Mouse (Mus musculus): ENCODE data around the gene Ntsr1. TPM values are rescaled to one million over a fixed set of nuclear protein-coding genes. Genes with fewer than 3 reads are reported as not detected.

Ntsr1 gene
- 0.08 TPM in 1 of 2 replicates, not detected in the other for total RNA-seq (2021)
- long read RNA-seq, experiment 1, result 0 reads
- long read RNA-seq, experiment 2, result 0 reads

DNA sequence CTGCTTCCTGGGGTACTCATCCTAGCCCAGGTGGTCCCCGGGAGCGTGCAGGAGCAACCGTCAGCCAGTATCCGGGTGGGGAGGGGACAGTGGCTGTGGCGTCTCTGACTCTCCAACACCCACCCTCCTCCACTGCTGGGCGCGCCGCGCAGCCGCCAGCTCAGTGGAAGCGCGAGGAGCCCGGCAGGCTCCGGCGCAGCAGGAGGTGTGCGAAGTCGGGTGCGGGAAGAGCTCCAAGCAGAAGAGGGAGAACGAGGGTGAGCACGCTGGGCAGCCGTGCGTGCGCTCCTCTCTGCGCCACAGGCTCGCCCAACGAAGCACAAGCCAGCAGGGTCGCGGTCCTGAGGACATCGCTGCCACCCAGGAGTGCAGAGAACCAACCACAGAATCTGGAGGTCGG is at the start of gene Ntsr1:
Gene Ntsr1, plus strand, starts transcription at position 236 of the 400 bp plus-strand sequence.
- DNase-seq, result peak; percentile 21

DNA sequence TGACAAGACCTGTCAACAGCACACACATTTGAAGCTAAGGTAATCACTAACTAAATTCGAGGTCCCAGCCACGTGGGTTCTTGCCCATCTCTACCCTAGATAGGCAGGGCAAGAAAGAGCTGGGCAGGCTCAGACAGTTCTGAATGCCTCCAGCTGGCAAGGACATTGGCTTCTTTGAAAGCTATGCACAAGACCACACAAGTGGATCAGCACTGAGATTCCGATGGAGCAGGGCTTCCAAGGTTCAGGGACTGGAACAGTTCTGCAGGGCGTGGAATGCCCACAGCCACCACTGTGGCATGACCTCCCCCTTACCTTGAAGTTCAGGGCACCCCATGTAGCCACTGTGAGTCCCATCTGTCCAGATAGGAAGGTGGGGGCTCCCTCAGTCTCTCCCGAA is 49.2 kb upstream of the Ntsr1 start:
- DNase-seq, result no peak

DNA sequence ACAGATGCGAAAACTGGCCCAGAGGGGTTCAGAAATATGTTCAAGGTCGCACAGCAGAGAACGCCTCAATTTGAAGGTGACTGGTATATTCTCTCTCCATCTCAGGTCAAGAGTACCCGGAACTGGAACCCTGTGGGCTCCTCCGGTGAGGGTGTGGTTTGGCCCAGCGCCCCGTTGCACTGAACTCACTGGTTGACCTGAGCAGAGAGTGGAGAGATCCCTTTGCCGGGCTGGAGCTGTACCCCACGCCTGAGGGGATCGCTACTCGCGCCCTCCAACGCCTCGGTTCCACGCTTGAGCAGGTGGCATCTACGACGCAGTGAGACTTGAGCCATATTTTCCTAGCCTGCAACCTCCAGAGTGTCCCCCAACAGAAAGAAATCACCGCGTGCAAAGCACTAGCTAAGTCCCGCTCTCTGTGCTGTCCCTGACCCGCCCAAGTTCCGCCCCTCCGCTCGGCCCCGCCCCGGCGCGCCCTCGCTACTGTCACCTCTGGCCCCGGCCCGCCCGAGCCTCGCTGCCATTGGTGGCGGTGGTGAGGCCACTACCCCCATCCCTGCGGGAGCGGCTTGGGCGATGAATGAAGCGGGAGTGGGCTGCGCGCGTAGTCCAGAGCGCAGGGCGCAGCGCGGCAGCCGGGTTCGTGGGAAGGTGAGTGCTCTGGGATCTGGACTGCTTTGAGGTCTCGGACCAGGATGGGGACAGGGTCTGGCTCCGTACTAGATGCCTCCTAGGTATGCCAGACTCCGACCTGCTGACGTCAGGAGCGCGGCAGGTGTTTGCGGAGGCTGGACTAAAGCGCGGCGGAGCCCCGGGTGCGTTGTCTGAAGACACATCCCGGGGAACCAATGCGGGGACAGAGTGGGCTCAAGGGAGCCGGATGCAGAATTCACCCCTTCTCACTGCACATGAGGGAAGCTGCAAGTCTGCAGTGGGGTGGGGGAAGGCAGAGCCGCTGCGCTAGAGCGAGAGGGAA is 43.8 kb upstream of the Ntsr1 start, which contains the start of gene Slco4a1:
Gene Slco4a1, plus strand, starts transcription at position 523 of the 976 bp plus-strand sequence.
- DNase-seq, result peak; percentile 91

DNA sequence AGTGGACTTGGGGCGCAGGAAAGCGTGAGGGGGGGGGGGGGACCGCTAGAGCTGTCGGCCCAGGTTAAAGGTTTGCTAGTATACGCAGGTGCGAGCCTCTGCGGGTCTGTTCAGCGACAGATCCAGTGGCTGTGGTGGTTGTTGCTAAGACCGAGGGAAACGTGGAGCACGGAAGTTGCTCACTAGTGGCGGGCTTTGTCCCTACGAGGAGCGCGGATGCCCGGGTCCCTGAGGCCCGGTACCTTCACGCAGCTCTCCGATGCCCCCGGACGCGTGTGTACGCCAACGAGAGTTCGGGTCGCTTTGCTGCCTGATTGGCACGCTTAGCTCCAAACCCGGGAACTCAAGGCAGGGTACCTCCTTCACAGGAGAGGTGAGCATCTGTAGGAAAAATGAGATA is 43.1 kb upstream of the Ntsr1 start:
- DNase-seq, result no peak

DNA sequence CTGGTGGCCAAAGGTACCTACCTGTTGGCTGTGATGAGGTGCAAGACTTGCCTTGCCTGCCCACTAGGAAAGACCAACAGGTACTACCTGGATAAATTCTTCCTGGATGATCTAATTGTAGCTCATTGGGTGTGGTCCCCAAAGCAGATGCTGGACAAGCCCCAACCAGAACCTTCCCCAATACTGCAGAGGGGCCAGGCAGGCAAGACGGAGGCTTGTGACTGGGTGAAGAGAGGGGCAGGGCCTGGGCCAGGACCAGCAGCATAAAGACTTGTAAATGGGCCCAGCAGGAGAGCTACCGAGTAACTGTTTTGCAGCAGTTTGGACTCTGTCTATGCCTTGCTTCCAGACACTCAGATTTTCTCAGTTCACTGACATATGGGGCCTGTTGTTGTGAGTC is 42.1 kb upstream of the Ntsr1 start:
- DNase-seq, result no peak

DNA sequence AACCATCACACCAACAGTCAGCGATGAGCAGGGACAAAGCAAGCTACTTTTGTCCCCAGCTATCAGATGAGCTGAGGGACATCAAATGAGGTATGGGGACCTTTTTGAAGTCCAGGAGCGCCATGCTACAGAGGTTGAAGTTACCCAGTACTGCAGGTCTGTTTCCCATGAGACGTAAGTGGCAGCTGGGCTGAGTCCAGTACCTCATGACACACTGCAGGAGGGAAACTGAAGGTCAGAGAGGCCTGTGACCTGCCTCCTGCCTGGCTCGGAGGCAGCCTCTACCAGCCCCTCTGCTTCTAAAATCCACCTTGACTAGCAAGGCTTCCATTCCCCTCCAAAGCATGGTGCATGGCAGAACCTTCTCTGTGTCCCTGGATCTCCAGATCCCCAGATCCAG is 40.3 kb upstream of the Ntsr1 start:
- peak; percentile 37 for DNase-seq

DNA sequence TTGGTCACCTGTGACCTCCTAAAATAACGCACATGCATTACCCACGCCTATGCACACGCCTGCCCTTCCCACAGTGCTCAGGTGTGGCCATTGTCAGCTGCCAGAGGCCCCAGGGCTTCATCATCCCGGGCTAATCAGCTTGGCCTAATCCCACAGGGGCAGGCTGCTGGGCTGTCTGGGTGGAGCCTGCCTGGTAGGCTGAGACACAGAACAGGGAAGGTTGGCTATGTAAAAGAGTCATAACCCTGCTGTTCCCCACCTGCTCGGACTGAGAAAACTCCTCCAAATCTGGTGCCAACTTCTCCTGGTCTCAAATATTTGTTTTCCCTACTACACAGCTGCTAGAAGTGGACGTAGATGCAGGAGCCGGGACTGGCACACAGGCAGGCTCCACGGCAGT is 39.0 kb upstream of the Ntsr1 start:
- DNase-seq, result no peak

DNA sequence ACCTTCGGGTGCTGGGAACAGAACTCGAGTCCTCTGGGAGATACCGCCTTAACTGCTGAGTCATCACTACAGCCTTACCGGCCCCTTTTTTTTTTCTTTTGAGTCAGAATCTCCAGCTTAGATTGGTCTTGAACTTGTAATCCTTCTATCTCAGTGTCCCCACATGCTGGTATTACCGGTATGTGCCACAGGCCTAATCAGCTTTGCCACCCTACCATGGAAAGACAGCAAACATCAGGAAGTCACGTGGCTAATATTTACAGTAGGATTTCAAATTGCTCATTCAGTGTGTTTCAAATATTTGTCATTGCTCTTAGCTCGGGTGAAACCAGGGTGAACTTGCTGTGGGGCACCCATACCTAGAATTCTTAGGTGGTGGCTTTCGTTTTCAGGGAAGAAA is 37.2 kb upstream of the Ntsr1 start:
- no peak for DNase-seq

DNA sequence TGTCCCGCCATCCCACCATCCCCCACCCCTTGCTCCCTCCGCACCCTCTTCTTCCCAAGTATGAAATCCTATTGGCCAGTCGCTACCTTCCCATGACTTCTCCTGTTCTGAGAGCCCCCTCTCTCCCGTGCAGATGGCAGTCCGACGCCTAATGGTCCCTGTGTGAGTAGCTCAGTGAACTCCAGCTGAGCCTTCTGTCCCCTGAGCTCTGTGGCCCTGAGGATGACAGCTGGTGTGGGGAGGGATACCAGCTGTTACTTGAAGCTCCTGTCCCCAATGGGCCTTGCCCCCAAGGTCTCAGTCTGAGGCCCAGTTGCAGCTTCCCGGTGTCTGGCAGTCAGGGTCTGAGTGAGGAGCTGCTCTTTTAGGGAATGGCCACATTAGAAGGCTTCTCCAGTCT is 33.3 kb upstream of the Ntsr1 start:
- DNase-seq, result peak; percentile 25

DNA sequence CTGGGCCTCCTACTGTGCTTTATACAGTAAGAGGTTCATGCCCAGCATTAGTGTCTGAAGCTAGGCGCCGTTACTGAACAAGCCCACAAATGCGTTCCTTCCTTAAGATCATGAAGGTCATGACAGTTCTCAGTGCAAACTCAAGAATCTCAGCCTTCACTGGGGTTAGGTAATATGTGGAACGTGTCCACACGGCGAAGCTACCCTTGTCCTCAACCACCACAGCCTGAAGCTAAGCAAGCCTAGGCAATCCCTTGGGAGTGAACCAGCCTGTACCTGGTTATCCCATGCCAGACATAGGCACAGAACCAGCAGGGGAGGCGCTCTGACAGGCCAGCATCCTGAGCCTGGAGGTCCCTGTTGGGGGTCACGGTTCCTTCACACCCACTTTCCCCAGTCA is 30.9 kb upstream of the Ntsr1 start:
- peak; percentile 36 for DNase-seq

DNA sequence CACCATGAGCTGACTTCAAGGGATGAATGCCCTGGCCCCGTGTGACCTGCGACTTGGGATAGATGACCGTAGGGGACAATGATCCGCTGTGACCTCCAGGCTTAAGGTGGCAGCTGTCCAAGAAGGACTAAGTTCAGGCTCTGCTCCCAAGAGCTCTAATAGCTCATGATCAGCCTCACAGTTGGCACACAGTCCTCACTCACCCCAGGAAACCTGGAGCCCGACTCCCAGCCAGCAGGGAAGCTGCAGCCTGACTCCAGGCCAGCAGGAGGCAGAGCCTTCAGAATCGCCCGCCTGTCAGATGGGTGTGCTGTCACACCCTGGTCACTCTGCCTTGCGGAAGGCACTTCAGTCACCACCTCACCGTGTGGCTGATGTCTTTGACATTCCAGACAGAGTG is 30.0 kb upstream of the Ntsr1 start:
- DNase-seq, result peak; percentile 73

DNA sequence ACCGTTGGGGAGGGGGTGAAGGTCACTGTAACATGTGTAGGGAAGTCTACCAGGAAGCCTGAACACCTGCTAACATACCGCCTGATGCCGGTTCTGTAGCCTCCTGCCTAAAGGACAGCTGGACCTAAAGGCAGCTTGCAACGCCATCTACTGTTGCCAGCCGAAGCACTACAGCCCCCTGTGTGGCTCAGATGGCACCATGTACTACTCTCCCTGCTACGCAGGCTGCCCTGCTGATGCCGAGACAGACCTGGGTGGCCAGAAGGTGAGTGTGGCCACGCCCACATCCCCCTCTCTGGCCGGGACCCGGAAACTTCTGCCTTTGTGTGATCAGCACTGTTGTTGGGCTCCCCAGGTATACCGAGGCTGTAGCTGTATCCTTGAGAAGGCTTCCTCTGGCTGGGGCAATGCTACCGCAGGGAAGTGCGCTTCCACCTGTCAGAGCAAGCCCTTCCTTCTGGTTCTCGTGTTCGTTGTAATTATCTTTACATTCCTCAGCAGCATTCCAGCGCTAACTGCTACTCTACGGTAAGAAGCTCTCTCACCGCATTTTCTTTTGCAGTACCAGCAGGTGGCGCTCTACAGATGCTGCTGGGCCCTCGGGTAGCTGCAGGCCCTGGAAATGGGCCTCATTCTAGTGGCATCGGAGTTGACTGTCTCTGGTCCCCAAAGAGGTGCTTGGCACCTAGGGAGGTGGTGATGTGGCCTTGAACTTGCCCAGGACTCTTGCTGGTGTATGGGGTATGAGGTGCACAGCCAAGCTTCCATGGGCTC is 27.3 kb upstream of the Ntsr1 start:
- peak; percentile 66 for DNase-seq

DNA sequence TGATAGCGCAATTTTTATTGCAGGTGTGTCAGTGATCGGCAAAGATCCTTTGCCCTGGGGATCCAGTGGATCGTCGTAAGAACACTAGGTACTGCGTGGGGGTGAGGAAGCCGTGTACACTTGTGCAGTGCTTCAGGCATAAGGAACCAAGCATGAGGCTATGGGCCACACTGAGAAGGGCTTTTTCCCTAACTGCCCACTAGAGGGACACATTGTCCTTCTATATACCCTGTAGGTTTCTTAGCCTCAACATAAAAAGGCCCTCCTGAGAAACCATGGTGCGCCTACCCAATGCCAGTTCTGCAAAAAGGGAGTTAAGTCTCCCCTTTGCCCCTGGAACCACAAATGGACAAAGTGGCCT is 26.7 kb upstream of the Ntsr1 start:
- peak; percentile 52 for DNase-seq

DNA sequence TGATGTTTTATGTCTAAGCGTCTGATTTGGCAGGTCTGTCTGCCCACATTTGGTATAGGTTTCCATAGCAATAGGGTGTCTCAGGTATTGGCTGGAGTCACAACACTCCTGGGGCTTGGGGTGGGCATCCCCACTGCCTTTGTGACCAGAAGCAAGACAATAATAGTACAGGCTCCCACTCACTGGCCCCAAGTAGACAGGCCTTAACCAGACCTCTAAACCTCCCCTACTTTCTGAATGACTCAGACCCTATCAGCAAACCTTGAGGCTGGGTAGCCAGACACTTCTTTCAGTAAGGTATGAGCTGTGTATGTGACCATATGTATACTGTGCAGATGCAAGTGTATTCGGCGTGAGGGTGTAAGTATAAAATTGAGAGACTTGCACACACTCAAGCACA is 24.9 kb upstream of the Ntsr1 start:
- no peak for DNase-seq

DNA sequence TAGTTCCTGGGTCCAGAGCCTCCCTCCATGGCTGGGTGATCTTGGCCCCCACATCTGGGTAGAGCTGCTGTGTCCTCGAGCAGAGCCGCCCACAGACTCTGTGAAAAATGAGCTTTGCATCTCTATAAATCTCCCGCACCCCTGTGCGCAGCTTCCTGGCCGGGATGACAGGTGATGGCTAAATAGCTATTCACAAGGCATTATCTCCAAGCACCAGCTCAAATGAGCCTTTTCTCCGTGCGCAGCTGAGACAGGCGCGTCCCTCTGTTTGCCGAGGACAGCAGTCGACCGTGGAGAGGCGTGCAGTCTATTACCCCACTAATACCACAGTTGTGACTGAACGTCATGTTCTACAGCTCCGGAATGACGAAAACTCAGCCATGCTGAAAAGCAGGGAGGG is 17.5 kb upstream of the Ntsr1 start:
- DNase-seq, result no peak

DNA sequence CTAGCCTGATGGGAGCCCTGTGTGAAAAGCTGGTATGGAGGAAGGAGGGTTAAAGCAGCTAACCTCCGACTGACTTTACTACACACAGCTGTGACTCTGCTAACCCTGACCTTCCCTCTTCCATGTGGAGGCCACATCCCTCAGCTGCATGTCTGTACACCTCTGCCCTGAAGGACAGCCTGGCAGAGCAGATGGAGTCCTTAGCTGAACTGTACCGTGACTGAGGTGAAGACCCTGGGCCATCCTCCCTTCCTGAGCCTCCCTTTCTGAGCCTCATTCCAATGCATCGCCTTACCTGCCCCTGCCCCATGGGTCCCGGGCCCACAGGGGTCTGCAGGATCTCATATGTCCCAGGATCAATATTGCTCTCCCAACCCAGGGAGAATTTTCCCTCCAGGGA is 14.9 kb upstream of the Ntsr1 start:
- DNase-seq, result no peak

DNA sequence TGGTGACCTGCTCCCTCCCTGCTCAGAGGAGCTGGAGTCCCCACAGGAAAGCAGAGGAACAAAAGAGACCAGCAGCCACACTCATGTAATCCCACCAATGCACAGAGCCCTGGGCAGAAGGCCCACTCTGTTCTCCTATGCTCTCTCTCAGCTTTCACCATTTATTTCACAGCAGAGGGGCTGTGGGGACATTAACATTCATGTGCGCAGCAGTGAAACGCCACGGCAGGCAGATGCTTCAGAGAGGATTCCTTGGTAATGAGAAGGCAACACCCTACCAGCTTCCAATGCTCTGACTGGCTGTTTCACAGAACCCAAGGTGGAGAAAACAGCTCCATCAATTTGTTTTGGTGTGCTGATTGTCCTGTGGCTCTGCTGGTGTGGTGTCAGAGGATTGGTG is 14.5 kb upstream of the Ntsr1 start:
- no peak for DNase-seq

DNA sequence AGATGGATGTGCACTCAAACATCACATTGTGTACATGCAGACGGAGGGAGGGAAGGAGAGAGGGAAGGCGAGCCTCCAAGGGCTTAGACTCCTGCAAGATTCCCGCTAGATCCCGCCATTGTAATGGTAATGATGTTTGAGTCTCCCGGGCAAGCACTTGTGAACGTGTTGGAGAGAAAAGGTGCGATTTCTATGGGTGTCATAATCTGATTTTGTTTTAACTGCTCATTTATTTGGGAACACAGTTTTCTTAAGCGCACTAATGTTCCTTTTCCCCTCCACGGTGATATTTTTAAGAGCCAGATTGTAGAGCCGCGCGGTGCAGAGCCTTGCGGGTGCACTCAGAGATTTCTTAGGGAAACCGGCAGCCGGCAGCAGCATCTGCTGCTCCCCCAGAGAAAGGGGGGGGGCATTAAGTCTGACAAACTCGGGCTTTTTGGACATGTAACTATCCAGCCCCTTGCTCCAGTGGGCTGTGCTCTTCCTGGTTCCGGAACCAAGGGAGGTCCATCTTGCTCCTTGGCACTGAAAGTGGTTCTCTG is 11.5 kb upstream of the Ntsr1 start:
- no peak for DNase-seq

DNA sequence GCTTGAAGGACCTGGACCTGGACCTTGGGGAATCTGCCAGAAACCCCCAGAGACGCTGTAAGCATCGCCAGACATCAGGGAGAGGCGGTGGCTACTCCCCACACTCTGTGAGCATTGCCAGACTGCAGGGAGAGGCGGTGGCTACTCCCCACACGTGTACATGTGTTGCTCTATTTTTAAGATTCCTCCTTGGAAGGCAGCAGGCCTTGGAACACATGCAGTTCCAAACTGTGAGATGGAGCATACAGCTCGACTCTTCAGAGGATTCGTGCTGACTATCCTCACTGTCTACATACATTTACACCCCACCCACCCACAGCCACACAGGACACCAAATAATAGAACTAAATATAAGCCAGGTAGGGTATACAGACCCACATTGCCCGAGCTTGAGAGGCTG is 3.9 kb upstream of the Ntsr1 start:
- no peak for DNase-seq

DNA sequence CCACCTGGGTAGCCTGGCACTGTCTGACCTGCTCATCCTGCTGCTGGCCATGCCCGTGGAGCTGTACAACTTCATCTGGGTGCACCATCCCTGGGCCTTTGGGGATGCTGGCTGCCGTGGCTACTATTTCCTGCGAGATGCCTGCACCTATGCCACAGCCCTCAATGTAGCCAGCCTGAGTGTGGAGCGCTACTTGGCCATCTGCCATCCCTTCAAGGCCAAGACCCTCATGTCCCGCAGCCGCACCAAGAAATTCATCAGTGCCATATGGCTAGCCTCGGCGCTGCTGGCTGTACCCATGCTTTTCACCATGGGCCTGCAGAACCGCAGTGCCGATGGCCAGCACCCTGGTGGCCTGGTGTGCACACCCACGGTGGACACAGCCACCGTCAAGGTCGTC is 950 bp downstream of the Ntsr1 start:
- no peak for DNase-seq

DNA sequence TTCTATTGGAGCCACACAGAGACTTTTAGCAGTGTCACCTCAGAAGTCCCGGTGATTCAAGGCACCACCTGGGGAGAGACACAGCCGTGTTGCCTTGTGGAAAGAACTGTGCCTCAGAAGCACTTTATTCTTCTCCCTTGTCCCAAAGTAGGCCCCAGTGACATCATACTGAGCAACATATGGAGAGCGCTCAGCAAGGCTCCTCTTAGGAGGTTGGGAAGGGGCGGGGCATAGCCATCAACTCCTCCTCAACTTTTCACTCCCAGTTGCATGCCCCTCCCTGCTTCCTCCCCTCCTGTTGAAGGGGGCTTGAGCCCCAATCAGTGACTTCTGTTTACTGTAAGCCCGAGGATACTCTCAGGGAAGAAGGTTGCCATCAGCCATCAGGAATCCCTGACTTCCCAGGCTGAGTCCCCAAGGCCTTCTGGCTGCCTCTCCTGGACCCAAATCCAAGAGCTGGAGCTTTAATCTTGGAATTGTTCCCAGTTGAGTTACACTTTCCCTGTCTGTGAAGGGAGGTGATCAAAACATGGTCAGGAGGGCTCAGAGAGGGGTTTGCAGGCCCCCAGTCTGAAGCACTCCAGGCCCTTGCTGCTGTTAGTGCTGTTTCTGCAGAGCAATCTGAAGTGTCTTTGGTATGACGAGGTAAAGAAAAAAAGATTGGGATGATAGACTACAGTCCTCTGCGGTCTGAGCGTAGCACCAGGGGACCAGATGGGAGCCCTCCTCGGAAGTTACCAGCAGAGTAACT is 1.6 kb downstream of the Ntsr1 start:
- no peak for DNase-seq

DNA sequence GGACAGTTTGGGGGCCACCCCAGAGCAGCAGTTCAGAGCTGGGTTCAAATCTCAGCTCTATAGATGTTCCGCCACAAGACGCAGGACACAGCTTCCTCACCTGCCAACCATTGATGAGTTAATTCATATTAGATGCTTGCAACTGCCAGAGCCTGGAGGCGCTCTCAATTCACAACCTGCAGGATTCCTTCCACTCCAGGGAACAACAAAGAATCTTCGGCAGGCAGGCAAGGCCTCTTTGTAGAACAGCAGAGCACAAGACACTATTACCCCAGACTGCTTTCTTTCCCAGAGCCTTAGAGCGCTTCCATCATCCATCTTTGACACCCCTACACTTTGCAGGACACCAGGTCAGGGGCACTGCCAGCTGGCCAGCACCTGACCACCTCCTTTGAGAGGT is 6.5 kb downstream of the Ntsr1 start:
- no peak for DNase-seq

All from adrenal gland, postnatal 14 days (tissue).